Mouse (Mus musculus) heart, postnatal 10 days (tissue): ENCODE results near the gene Krtap13. TPM values are rescaled to one million over a fixed set of nuclear protein-coding genes. Genes with fewer than 3 reads are reported as not detected.
A peak's percentile ranks its signal among the peaks of the same experiment; 100 is the strongest.
"Not testable (repeated sequence)": the region's sequence is repeated elsewhere in the genome, so short reads cannot be mapped to it uniquely, and the experiment has no call there.

ENCODE experiments used
- DNase-seq, 2 experiments: peaks; one replicate each; pipeline ENCODE4 v3.0.0; 2021
- intact Hi-C: fragments of 180-260 bp; cut with DNase I; formaldehyde crosslinking; loops from one replicate; pipeline ENCODE4 v1.15.1; 2025
- total RNA-seq, 2 experiments: library from RNA; stranded (reverse); gene quantifications; 2 replicates each; pipeline ENCODE4 v1.2.3; 2021

Krtap13 gene
- total RNA-seq: not detected

DNA sequence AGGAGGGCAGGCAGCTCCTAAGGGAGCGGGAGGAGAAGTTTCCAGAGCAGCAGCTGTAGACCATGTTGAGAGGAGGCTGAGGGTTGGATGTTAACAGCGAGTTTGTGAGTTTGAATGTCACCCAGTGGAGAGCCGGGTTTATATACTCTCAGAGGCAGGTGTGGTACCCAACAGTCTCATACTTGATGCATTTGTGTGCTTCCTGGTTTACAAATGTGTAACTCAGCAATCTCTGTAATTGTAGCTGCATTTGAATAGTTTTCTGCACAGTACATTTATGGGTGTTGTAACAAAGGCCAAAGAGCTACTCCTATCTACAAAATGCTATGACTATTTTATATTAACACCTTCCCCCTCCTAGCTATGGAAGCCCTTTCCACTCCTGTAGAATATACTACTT is at the start of gene Krtap13:
Krtap13 (minus strand) TSS at position 101 of the 400 bp plus-strand sequence.
- DNase-seq, intact Hi-C loops: not testable (repeated sequence)

DNA sequence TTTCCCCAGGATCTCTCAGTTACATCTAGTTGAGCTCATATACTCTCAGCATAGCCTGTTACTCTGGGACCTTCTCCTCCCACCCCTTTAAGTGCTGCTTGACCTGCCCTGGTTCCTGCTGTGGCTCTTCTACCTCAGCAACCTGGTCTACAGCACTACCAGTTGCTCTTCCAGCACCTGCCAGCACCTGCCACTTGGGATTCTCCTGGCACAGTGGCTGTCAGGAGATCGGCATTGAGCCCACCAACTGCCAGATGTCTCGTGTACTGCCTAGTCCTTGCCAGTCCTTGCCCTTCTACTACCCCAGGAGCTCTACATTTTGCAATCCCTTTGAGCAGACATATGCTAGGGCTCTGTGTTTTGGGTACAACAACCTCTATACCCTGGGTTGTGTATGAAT is 35.4 kb upstream of the Krtap13 start:
- DNase-seq: no peak
- intact Hi-C loops: no loop called here

DNA sequence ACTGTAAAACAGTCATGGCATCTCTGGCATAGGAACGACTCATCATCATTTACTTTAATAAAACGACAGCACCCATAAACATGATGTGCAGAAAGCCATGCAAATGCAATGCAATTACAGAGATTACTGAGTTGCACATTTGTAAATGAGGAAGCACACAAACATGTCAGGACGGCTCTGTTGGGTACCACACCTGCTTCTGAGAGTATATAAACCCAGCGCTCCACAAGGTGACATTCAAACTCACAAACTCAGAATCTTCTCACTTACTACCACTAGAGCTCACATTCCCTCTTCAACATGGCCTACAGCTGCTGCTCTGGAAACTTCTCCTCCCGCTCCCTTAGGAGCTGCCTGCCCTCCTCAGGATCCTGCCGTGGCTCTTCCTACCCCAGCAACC is 26.2 kb upstream of the Krtap13 start, which contains the start of gene Gm5965:
Gm5965 (plus strand) TSS at position 301 of the 400 bp plus-strand sequence.
- intact Hi-C loops: no loop called here
- DNase-seq: no peak

DNA sequence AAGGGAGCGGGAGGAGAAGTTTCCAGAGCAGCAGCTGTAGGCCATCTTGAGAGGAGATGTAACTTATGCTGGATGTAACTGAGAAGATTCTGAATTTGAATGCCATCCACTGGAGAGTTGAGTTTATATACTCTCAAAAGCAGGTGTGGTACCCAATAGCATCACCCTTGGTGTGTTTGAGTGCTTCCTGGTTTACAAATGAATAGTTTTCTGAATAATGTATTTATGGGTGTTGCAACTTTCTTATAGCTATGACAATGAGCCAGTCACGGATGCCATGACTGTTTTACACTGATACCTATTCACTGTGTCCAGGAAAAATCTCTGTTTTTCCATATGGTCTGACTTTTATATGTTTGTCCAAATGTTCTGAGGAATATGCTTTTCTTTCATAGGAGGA is 22.7 kb upstream of the Krtap13 start, which contains the start of gene 2310057N15Rik:
2310057N15Rik (minus strand) TSS at position 101 of the 400 bp plus-strand sequence.
- DNase-seq: no peak
- intact Hi-C loops: no loop called here

DNA sequence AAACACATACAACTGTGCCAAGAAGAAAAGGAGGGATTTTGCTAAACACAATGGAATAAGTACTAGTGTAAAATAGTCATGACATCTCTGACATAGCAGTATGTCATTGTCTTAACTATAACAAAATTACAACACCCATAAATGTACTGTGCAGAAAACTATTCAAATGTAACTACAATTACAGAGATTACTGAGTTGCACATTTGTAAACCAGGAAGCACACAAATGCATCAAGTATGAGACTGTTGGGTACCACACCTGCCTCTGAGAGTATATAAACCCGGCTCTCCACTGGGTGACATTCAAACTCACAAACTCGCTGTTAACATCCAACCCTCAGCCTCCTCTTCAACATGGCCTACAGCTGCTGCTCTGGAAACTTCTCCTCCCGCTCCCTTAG is 7.1 kb upstream of the Krtap13 start, which contains the start of gene 2310034C09Rik:
2310034C09Rik (plus strand) TSS at position 301 of the 400 bp plus-strand sequence.
- DNase-seq, intact Hi-C loops: not testable (repeated sequence)

DNA sequence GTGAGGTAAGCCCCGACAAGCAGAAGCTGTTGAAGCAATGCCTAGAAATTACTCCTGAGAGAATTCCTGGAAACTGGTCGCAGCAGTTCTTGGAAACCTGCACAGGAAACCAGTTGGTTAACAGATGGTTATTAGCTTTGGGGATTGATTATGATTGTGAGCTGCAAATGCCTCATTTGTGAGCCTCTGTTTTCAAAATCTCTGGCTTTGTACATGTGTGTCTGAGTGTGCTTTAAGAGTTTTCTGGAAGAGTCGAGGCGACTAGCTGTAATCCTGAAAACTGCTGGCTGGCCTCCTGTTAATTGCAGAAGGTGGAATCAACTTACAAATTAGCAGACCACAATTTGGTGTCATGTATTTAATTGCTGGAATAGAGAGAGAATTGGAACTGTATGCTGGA is 3.5 kb downstream of the Krtap13 start:
- DNase-seq: no peak
- intact Hi-C loops: no loop called here

DNA sequence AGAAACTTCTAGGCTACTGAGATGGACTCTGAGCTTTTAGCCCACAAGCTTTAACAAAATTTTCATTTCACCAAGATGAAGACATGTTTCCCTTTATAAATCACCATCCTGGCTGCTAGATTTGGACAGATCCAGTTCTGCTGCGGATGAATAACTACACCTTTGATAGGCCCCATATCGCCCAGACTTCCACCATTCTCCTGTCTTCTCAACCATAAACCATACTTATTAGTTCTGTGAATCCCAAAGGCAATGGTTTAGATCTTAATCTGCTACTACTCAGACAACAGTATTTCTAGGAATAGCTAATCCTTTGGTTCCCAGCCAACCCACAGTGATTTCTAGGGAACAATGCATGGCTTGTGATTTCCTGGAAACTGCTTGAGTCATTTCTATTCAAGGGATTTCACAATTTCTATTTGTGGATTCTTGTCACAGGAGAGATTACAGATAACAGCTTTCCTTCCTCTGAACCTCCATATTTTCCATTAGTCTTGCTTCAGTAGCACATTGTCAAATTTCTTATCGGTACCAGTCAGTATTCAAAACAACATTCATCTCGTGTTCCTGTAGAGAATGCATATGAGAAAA is 6.6 kb downstream of the Krtap13 start:
- DNase-seq: no peak
- intact Hi-C loops: no loop called here

DNA sequence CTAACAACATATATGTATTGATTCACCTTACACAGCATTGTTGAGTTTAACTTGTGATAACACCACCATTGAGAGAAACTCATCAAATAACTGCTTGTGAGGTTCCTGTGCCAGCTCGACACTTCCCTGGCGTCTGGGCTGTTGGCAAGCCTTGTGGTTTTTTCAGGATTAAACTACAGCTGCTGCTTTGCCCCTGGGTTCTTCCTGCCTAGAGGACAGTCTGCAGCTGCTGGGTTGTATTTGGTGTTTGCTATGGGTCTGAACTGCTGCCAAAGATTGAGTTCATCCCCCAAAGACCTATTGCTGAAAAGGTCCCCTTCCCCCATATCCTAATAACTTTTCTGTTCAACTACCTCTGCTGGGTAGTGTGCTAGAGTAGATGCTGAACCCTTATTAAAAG is 16.0 kb downstream of the Krtap13 start:
- no peak for DNase-seq
- intact Hi-C loops: no loop called here

DNA sequence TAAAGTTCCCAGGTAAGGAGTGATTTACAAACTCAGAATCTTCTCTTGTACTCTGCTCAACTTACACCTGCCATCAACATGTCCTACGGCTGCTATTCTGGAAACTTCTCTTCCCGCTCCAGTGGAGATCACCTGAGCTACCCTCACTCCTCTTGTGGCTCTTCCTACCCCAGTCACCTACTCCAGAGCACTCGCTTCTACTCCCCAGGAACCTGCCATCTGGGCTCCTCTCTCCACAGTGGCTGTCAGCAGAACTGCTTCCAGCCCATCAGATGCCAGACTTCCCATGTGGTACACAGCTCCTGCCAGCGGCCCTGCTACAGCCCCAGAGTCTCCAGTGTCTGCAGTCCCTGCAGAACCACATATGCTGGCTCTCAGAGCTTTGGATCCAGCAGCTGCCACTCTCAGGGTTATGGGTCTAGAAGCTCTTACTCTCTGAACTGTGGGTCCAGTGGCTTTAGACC is 22.6 kb downstream of the Krtap13 start, which contains the start of gene Krtap13-1:
Krtap13-1 (plus strand) TSS at position 51 of the 464 bp plus-strand sequence.
- intact Hi-C loops: no loop called here

DNA sequence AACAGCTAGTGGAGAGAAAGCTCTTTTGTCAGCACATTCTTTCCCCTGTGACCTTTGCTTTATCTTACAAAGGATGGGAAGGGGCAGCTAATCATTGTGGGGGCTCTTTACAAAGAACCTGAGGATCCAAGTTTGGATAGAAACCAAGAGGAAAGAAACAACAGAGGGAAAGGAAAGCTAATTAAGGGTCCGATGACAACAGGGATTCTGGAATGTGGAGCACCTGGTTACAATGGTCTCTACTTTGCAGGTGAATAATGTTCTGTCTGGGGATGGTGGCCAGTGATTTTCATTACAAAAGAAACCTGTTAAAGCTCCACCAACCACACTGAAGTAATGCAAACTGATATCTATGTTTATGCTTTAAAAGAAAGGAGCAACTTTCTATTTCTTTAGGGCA is 31.4 kb downstream of the Krtap13 start:
- DNase-seq: no peak
- intact Hi-C loops: no loop called here

More for the DNA sequence above, 22.6 kb downstream of the Krtap13 start, which contains the start of gene Krtap13-1:
- no peak for DNase-seq

DNA sequence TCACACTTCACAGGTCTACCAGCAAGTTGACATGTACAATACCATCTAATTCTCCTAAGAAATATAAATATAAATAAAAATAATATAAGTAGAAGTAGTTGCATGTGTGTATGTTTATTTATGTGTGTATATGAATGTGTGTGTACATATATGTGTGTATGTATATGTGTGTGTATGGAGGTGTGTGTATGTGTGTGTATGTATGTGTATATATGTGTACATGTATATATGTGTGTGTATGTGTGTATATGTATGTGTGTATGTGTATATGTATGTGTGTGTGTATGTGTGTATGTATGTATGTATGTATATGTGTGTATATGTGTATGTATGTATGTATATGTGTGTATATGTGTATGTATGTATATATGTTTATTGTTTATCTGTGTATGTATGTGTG is 34.9 kb downstream of the Krtap13 start:
- intact Hi-C loops: no loop called here
- DNase-seq: no peak

DNA sequence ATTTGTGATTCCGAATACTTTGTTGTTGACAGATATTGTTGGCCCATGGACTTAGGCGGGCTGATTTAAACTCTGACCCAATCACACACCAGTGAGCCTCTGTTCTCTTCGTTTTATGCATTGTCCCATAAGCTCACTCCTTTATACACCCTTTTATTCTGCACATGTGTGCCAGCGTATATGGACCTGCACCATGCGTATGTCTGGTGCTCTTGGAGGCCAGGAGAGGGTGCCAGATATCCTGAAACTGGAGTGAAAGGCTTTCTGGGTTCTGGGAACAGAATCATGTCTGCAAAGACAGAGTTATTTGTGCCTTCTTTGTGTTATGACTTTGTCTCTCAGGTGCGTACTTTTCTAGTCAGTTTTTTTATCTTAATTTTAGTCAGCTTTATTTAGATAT is 40.2 kb downstream of the Krtap13 start:
- no peak for DNase-seq
- intact Hi-C loops: no loop called here

DNA sequence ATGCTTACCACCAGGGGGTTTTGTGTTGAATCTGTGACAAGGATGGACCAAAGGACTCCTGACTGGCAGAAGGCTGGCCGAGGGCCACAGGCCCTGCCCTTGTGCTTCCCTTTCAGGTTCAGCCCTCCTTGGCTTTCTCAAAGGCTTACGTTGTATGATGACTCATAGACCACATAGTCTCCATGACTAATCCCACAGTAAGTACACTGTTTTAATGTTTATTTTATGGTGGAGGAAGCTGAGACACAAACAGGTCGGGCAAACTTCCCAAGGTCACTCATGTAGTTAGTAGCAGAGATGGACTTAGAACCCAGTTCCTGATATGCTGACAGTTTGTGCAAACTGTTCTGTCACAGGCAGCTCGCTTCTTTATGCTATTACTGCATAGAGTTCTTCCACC is 40.7 kb downstream of the Krtap13 start:
- no peak for DNase-seq
- intact Hi-C loops: no loop called here

DNA sequence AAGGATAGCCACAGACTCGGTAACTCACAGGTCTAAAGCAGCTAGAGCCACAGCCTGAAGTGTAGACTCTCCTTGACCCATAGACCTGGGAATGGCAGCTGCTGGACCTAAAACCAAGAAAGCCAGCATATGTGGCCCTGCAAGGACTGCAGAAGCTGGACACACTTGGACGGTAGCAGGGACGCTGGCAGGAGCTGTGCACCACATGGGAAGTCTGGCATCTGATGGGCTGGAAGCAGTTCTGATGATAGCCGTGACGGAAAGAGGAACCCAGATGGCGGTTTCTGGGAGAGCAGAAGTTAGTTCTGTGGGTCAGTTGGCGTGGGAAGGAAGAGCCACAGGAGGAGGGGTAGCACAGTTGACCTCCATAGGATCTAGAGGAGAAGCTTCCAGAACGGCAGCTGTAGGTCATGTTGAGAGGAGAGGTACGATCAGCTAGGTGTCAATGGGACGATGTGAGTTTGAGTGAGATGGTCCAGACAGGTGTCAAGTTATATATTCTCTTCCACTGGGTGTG is 43.9 kb downstream of the Krtap13 start, which contains the start of gene 2310061N02Rik:
2310061N02Rik (minus strand) TSS at position 467 of the 517 bp plus-strand sequence.
- intact Hi-C loops: no loop called here
- no peak for DNase-seq

DNA sequence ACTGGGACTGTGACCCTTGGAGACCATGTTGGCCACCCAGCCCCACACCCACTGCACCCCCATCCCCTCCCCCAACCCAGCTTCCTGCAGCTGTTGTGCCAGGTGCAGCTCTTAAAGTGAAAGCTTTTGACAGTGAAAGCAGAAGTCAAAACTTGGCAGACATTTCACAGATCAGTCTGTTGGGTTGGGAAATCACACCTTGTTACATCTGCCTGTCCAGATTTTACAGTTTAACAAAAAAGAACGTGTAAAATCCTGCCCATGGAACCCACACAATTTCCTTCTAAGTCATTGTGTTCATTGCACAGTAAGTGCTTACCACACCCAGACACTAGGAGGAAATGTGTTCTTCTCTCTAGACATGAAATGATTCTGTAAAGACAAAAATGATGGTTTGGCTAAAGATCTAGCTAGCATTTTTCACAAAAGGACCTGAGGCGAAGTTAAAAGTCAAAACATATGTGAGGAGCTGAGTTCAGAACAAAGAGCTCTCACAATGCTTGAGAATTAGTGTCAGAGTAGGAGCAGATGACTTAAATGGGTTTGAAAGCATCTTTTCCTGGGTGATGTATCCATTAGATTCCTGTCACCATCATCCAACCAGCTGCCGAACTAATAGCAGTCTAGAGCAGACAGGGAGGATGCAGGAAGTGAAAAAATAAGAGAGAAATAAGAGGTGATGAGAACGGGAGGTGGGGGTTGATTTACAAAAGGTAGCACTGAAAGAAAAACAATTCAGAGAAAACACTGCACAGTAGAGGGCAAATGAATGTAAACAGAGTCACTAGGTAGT is 50.2 kb downstream of the Krtap13 start:
- intact Hi-C loops: no loop called here
- DNase-seq: peak in 1 of 2 experiments; percentile 1

Other genes with a start within 250 kb of the Krtap13 start
- gene Cldn17, start 244.7 kb downstream of the Krtap13 start, total RNA-seq: not detected
- not detected for gene Cldn8, start 188.5 kb downstream of the Krtap13 start, total RNA-seq
- not detected for gene Krtap24-1, start 139.4 kb downstream of the Krtap13 start, total RNA-seq
- not detected for gene 2310079G19Rik, start 124.0 kb downstream of the Krtap13 start, total RNA-seq
- not detected for gene Krtap26-1, start 103.8 kb downstream of the Krtap13 start, total RNA-seq
- not detected for gene Krtap27-1, start 80.0 kb downstream of the Krtap13 start, total RNA-seq
- gene 2310061N02Rik, start 43.7 kb downstream of the Krtap13 start, total RNA-seq: not detected
- gene Krtap13-1, start 22.8 kb downstream of the Krtap13 start, total RNA-seq: not detected
- not detected for gene 2310034C09Rik, start 7.2 kb upstream of the Krtap13 start, total RNA-seq
- gene 2310057N15Rik, start 22.6 kb upstream of the Krtap13 start, total RNA-seq: not detected
- gene Gm5965, start 26.3 kb upstream of the Krtap13 start, total RNA-seq: not detected
- gene Gm20741, start 60.6 kb upstream of the Krtap13 start, total RNA-seq: not detected
- not detected for gene Krtap15, start 68.6 kb upstream of the Krtap13 start, total RNA-seq
- gene Krtap14, start 74.5 kb upstream of the Krtap13 start, total RNA-seq: not detected
- not detected for gene Krtap19-1, start 117.8 kb upstream of the Krtap13 start, total RNA-seq
- gene Krtap19-2, start 122.6 kb upstream of the Krtap13 start, total RNA-seq: not detected
- gene Krtap19-3, start 126.4 kb upstream of the Krtap13 start, total RNA-seq: not detected
- gene Krtap19-4, start 133.5 kb upstream of the Krtap13 start, total RNA-seq: not detected
- gene Krtap19-5, start 144.8 kb upstream of the Krtap13 start, total RNA-seq: not detected
- not detected for gene Krtap19-9b, start 180.6 kb upstream of the Krtap13 start, total RNA-seq
- not detected for gene Krtap16-3, start 211.2 kb upstream of the Krtap13 start, total RNA-seq